Mouse (Mus musculus) natural killer cell, adult 2 months (primary cell): ENCODE data around the gene Hist1h2bk.

Experiments used
- DNase-seq, 2 experiments: peaks; one replicate each; pipeline ENCODE4 v3.0.0; 2022; ENCODE audit warnings: low spot score in 2 of 2

Hist1h2bk gene

GRCm38 (mm10) chr13:22035267-22036148, at the start of gene Hist1h2bk, which contains the start of gene Hist1h2ah:
TSS of gene Hist1h2bk (plus strand) at chr13:22035870.
TSS of gene Hist1h2ah (minus strand) at chr13:22035568.
- peak; percentile 82 to 83 for DNase-seq

- no peak for DNase-seq
Measured at GRCm38 (mm10) chr13:21992550-21992949, 43.1 kb upstream of the Hist1h2bk start.

DNA sequence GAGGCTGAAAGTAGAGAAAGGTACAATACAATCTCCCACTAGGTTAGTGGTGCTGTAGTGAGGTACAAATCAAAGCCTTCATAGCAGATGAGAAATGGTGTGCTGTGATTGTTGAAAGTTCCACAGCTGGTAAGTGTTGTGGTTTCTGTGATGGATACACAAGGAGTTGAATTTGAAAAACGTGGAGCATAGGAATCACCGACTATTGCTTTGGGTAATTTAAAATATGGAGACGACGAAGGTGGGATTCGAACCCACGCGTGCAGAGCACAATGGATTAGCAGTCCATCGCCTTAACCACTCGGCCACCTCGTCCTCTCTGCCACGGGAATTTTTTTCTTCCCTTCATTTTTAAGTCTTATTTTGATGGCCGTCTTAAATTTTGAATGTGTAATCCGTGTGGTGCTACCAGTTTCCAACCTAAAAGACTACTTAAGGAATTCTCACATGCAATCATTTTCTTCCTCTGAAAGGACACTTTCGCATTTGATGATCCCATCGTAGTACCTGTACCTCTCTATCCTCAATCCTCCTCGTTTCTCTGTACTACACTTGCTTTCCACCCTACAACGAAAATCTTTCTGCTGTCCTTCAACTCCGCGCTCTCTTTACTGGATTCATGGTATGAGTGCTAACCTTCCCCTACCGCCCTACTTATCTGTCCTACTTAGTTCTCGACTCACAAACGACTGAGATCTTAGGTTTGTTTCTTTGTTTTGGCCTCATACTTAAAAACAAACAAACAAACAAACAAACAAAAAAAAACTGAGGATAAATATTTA, 41.5 kb upstream of the Hist1h2bk start:
- peak; percentile 20 to 47 for DNase-seq

GRCm38 (mm10) chr13:21994896-21995295, 40.8 kb upstream of the Hist1h2bk start:
- DNase-seq = no peak

DNA sequence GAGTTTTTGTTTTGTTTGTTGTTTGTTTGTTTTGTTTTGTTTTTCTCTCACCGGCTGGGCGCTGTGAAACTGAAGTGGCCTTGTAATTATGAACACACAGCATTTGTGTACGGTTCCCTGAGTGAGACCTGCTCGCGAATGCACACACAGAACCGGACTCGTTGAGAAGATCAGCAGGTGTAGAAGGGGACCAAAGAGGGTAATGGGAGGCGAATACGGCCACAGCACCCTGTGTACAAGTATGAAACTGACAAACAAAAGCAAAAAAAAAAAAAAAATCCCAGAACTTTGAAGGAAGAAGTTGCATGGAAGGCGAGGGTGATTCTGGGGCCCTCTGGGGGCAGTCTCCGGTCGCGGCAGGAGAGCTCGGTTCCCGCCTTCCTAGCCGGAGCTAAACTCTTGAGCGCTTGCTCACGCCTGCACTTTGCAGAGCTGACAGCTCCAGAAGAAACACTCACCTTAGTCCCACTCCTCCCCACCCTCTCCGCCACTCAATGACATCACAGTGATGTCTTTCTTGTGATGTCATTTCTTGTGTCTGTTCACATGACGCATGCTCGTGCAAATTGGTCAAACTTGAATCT, 40.2 kb upstream of the Hist1h2bk start:
- peak; percentile 54 to 57 for DNase-seq

DNA sequence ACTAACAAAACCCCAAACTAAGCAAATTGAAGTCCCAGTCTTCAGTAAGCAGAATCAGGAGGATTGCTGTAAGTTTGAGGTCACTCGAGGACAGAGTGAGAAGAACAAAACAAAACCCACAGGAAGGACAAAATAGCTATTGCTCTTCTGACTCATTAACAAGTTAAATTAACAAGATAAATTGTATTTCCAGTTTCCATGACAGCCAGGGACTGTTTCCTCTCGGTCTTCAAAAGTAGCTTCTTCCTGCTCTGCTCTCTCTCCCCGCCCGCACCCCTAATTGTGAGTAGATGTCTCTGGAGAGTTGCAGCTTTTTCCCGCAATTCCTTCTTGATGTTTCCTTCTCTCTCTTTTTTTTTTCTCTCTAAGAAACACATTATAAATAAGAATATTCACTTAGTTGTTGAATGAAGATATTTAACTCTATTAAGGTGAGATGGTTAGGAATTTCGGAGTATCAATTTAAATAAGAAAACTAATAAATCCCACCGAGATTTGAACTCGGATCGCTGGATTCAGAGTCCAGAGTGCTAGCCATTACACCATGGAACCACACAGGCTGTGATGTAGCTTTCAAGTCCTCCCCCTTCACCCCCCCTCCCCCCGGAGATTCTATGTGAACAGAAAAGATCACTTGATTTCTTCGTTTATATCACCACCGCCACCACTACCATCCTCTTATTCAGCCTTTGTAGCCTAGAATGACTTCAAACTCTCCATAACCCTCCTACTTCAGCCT, 39.4 kb upstream of the Hist1h2bk start:
- peak; percentile 47 for DNase-seq

- DNase-seq = peak; percentile 32 to 59
Measured at GRCm38 (mm10) chr13:21996840-21997185, 38.9 kb upstream of the Hist1h2bk start.

DNA sequence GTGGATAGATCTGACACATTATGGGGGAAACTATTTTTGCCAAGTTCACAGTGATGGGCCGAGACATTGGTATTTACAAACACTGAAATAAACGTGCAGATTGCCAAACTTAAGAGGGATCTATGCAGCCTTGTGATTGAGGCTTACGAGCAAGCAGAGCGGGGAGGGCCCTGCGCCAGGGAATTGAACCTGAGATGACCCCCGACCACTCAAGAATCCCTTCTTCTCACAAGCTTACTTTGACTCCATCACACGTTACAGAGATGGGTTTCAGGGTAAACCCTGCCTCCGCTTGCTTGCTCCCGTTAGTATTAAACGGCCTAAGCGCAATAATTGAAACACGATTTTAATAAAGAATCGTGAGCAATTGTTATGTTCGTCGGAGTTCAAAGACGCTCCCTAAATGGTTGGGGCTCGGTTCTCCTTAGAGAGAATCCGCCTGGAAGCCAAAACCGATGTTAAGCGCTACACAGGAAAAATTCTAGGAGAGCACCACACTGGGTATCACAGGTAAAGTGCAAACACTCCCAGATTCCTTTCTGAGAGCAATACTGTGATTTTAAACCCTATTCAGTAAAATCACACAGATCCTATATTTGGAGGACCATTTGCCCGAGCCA, 38.4 kb upstream of the Hist1h2bk start:
- DNase-seq = no peak

DNA sequence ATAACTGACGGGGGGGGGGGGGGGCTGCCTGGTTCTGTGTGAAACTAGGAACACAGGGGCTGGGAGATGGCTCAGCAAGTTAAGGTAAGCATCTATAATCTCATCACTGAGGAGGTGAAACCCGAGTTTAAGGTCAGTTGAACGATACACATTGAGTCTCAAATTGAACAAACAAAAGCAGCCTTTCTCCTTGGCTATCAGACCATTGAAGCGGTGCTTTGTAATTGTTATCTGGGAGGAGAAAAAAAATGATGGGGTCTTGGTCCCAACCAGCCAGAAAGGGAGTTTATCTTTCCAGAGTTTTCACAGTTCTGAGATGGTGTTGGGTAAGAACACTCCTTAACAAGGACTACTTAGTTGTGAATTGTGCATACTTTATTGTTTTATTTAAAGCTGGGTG, 37.8 kb upstream of the Hist1h2bk start:
- no peak for DNase-seq

- no peak for DNase-seq
Measured at GRCm38 (mm10) chr13:21998412-21998811, 37.3 kb upstream of the Hist1h2bk start.

GRCm38 (mm10) chr13:21999147-21999546, 36.5 kb upstream of the Hist1h2bk start:
- DNase-seq = no peak

DNA sequence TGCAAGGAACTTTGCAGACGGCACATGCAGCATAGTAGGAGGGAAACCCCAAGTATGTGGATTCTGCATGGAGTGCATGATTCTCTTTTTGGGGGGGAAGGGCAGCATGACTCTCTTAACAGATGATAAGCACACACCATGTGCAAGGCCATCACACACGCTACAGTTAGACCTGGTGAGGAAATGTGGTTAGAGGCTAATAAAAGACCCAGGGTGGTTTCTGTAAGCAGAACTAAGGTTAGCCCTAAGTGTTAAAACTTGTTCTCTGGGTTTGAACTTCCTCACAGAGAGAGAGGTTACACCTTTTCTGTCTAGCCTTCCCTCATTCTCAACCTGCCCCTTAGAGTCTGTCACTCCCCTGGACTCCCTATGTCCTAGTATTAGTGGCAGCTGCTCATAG, 34.3 kb upstream of the Hist1h2bk start:
- DNase-seq = peak in 1 of 2 experiments; percentile 38

DNA sequence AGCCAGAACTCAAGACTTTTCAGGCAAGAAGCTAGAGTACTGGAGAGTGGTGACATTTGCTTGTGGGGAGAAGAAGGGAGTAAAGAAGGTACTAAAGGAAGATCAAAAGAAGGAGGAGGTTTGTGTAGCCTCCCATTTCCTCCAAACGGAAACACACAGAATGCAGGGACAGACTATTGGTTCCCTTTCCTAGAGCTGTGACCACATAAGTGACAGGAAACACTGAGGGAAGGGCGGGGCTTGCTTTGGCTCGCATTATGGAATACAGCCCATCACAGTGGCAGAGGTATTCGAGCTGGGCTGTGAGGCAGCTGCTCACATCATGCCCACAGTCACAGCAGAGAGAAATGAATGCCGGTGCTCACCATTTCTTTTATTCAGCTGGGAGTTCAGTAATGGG, 33.8 kb upstream of the Hist1h2bk start:
- DNase-seq = no peak

DNA sequence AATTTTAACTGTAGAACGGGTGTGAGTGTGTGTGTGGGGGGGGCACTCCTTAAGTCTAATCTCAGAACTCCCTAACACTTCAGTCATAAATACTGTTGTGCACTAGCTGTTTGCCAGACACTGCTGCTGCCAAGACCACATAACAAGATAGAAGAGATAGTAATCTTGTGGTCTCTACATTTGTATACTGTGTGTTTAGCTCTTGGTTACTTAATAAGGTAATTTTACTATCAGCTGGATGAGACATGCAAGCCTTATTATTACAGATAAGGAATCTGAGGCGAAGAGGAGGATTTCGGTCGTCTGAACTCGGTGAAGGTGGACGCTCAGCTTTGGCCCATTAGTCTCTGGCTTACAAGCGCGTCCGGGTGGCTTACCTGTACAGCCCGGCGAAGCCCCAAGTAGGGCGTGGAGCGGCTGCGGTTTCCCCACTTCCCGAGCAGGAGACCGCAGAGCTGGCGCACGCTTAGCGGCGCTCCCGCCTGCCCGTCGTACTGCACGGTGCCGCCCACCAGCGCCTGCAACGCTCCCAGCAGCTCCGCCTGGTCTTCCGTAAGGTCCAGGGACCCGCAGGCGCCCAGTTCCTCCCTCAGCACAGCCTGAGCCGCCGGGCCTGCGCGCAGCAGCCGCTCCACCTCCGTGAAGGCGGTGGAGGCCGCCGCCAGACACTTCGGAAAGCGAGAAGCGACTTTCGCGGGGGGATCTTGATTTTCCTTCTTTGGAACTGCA, 29.9 kb upstream of the Hist1h2bk start:
- DNase-seq = peak; percentile 42 to 48

GRCm38 (mm10) chr13:22006334-22007120, 29.1 kb upstream of the Hist1h2bk start:
- DNase-seq = peak; percentile 33 to 47

DNA sequence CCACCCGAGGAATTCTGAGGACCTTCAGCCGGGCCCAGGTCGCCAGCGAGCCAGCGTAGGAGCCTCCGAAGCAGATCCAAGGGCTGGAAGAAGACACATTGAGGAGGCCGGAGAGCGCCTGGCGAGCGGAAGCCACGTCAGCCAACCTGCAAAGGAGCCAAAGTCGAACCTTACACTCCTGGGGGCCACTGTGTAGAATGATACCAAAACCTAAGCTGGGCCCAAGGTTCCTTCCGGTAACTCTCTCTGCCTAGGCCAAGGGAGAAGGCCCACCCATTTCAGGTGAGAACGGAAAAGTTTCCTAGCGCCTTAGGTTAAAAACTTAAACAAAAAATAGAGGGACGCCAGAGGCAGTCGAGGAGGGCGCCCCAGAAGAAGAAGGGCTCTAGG, 28.6 kb upstream of the Hist1h2bk start:
- no peak for DNase-seq

GRCm38 (mm10) chr13:22007872-22008271, 27.8 kb upstream of the Hist1h2bk start:
- DNase-seq = no peak

- DNase-seq = no peak
Measured at GRCm38 (mm10) chr13:22008707-22009106, 27.0 kb upstream of the Hist1h2bk start.

GRCm38 (mm10) chr13:22009642-22010041, 26.0 kb upstream of the Hist1h2bk start, which contains the start of gene Prss16:
TSS of gene Prss16 (minus strand) at chr13:22009742.
- DNase-seq = no peak

DNA sequence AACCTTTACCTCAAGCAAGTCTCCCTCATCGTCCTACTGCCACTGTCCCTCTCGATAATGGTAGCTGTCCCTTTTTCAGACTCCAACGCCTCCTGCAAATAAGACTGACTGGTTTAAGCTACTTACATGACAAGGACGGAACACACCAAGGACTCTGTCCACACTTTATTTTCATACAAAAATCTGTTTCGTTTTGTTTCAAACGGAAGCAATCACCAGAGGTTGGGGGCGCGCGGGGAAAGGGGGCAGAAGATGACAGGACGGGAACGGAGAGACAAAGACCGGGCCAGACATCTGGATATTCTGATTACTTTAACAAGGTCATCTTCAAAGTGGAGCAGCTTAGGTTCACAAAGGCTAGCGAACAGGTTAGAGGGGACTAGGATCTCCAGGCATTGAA, 22.0 kb upstream of the Hist1h2bk start:
- DNase-seq = no peak
